Mouse (Mus musculus) stomach, postnatal 0 days (tissue): Measurements from ENCODE around the gene Lhx3. TPM values are rescaled to one million over a fixed set of nuclear protein-coding genes. Genes with fewer than 3 reads are reported as not detected.

Source experiments
- ATAC-seq: fragments of 200-750 bp; cut with Nextera tagmentation; 2 replicates; pipeline ENCODE4 v1.8.0; 2017; ENCODE audit not compliant: low FRiP score, low TSS enrichment
- DNase-seq: peaks from one replicate; pipeline ENCODE4 v3.0.0-alpha.2; 2016; ENCODE audit warnings: low spot score
- H3K27ac ChIP-seq: fragments of 300-500 bp; sonication (generic); replicated peaks from 2 replicates; pipeline ENCODE4 v1.5.1; 2014; ENCODE audit warnings: mild to moderate bottlenecking, control low read depth
- H3K27me3 ChIP-seq: fragments of 300-500 bp; sonication (generic); 2 replicates; pipeline ENCODE4 v1.6.1; 2014; ENCODE audit warnings: low read length; ENCODE audit not compliant: control insufficient read depth, insufficient read depth
- H3K36me3 ChIP-seq: fragments of 300-500 bp; sonication (generic); 2 replicates; pipeline ENCODE4 v1.6.1; 2014; ENCODE audit warnings: low read length, mixed read lengths; ENCODE audit not compliant: control insufficient read depth, insufficient read depth
- H3K4me1 ChIP-seq: fragments of 300-500 bp; sonication (generic); replicated peaks from 2 replicates; pipeline ENCODE4 v1.6.1; 2014; ENCODE audit warnings: antibody characterized with exemption; ENCODE audit not compliant: control insufficient read depth, insufficient read depth
- H3K4me2 ChIP-seq: fragments of 300-500 bp; sonication (generic); replicated peaks from 2 replicates; pipeline ENCODE4 v1.6.1; 2014; ENCODE audit warnings: low read depth, mild to moderate bottlenecking, control low read depth, moderate library complexity
- H3K4me3 ChIP-seq: fragments of 300-500 bp; sonication (generic); 2 replicates; pipeline ENCODE4 v1.5.1; 2014; ENCODE audit warnings: low read depth, low read length, control low read depth
- H3K9ac ChIP-seq: fragments of 300-500 bp; sonication (generic); 2 replicates; pipeline ENCODE4 v1.6.1; 2014; ENCODE audit warnings: mild to moderate bottlenecking, low read length, control low read depth, mixed read lengths
- H3K9me3 ChIP-seq: fragments of 300-500 bp; sonication (generic); 2 replicates; pipeline ENCODE4 v1.6.1; 2016; ENCODE audit warnings: low read length; ENCODE audit not compliant: control insufficient read depth
- CTCF ChIP-seq: IDR thresholded peaks from 2 replicates; pipeline ENCODE4 v1.5.1; 2016; ENCODE audit warnings: antibody characterized with exemption, low read depth, mild to moderate bottlenecking, moderate library complexity
- EP300 ChIP-seq: optimal IDR thresholded peaks from 2 replicates; pipeline ENCODE3; 2016; ENCODE audit warnings: antibody characterized with exemption
- WGBS: fragments of 180-500 bp; shearing (Covaris S2); extraction: QIAGEN DNeasy Blood & Tissue Kit; methylation state at CpG from one replicate; pipeline ENCODE4 v1.1.7; 2014; 5-methylcytosine and 5-hydroxymethylcytosine counted together
- polyA plus RNA-seq: library from polyadenylated mRNA; unstranded; fragments of >200 nt; fragmentation: Nextera tagmentation; extraction: Ambion mirVana; gene quantifications from 2 replicates; pipeline ENCODE4 v1.2.1, GENCODE M21; 2015

Lhx3 gene
- polyA plus RNA-seq, 1 experiment from 2014 or later = not detected

DNA sequence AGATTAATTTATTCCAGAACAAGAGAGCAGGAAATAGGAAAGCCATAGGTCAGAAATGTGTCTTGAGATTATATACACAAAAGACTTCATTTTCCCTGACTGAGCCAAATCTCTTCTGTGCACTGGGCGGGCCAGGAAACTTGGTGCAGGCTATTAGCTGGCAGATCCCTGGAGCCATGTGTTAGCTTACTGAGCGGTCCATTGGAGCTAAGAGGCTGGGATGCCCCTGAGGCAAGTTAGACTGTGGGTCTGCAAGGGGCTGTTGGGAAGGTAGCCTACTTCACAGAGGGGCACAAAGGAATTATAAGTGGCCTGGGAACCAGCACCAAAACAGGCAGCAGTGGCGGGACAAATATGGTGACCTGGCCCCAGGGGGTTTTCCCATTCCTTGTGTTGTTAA is 32.8 kb upstream of the Lhx3 start:
- no peak overlapping the region for H3K4me3 ChIP-seq
- H3K36me3 ChIP-seq = no peaks in the 10 kb centered on the region
- no peak for TF ChIP-seq EP300
- H3K27me3 ChIP-seq = no peaks in the 10 kb centered on the region
- no peak overlapping the region for H3K27ac ChIP-seq
- H3K9me3 ChIP-seq = no peaks in the 10 kb centered on the region
- 35% methylated on average over 3 of the region's 3 CpGs for WGBS
- H3K4me1 ChIP-seq = no peaks in the 10 kb centered on the region; the same call in 1 of the 2 replicates
- no peak overlapping the region for H3K9ac ChIP-seq
- DNase-seq = no peak
- H3K4me2 ChIP-seq = no peak overlapping the region
- no peak for ATAC-seq

GRCm38 (mm10) chr2:26240330-26240729 is 32.2 kb upstream of the Lhx3 start:
- 36% methylated on average over 9 of the region's 9 CpGs for WGBS
- TF ChIP-seq EP300 = no peak
- TF ChIP-seq CTCF = no peak
- H3K27me3 ChIP-seq = no peaks in the 10 kb centered on the region
- H3K27ac ChIP-seq = no peak overlapping the region
- no peaks in the 10 kb centered on the region; the same call in none of the 2 replicates for H3K4me1 ChIP-seq
- DNase-seq = no peak
- no peak overlapping the region for H3K4me2 ChIP-seq
- H3K4me3 ChIP-seq = no peak overlapping the region
- H3K36me3 ChIP-seq = no peaks in the 10 kb centered on the region
- no peaks in the 10 kb centered on the region for H3K9me3 ChIP-seq
- ATAC-seq = no peak
- H3K9ac ChIP-seq = no peak overlapping the region

- H3K9ac ChIP-seq = peak within 1 kb of the TSS; percentile 88
- peak; percentile 98 for DNase-seq
- no peaks in the 10 kb centered on the region for H3K36me3 ChIP-seq
- ATAC-seq = peak; percentile 94
- peaks cover 3% of the 10 kb centered on the region for H3K4me1 ChIP-seq
- no peaks in the 10 kb centered on the region for H3K9me3 ChIP-seq
- peak within 1 kb of the TSS; percentile 83 for H3K4me3 ChIP-seq
- WGBS = under 1% methylated on average over 32 of the region's 36 CpGs
- peak within 1 kb of the TSS; percentile 88 for H3K4me2 ChIP-seq
- no peak for TF ChIP-seq EP300
- TF ChIP-seq CTCF = no peak
- H3K27me3 ChIP-seq = no peaks in the 10 kb centered on the region
- H3K27ac ChIP-seq = peak within 1 kb of the TSS; percentile 90
These were observed 29.2 kb upstream of the Lhx3 start, which contains the start of gene Qsox2 for GRCm38 (mm10) chr2:26237290-26237782. Qsox2 (minus strand) TSS chr2:26237525.

DNA sequence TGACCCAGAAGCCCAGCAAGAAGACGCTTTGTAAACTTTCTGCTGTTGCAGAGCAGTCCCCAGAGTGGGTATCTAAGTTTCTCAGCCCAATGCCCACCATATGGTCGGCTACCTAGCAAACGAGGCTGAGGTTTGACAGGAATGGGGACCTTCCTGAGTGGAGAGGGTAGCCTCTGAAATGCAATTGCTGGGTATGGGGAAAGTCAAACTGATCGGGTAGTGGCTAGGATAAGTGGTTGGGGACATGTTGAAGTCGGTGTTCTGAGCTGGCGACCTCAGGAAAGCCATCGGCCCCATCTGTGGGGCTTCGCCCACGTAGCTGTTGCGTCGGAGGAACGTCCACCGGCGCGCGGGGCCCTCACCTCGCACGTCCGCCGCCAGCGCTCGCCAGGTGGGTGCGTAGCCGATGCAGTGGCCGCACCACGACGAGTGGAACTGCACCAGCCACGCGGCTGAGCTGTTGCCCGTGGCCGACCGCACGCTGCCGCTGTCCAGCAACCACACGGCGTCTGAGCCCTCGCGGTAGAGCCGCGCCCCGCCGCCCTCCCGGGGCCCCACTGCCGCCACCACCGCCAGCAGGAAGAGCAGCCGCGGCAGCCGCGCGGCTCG is 28.7 kb upstream of the Lhx3 start:
- DNase-seq = no peak
- under 1% methylated on average over 51 of the region's 51 CpGs for WGBS

GRCm38 (mm10) chr2:26234771-26235170 is 26.7 kb upstream of the Lhx3 start:
- no peak overlapping the region for H3K4me2 ChIP-seq
- TF ChIP-seq EP300 = no peak

More for the DNA sequence above, 28.7 kb upstream of the Lhx3 start:
- ATAC-seq = peak; percentile 69
- TF ChIP-seq CTCF (no peak), EP300 (no peak)
- Histone ChIP-seq H3K4me2 (peak overlapping the region; percentile 88), H3K36me3 (no peaks in the 10 kb centered on the region), H3K27me3 (no peaks in the 10 kb centered on the region), H3K9ac (peak overlapping the region; percentile 88), H3K9me3 (no peaks in the 10 kb centered on the region), H3K27ac (peak overlapping the region; percentile 90), H3K4me1 (peaks cover 3% of the 10 kb centered on the region), H3K4me3 (peak overlapping the region; percentile 83)

GRCm38 (mm10) chr2:26234253-26234652 is 26.2 kb upstream of the Lhx3 start:
- WGBS = 70% methylated on average over 5 of the region's 5 CpGs
- Histone ChIP-seq H3K27ac (no peak overlapping the region), H3K27me3 (no peaks in the 10 kb centered on the region), H3K9me3 (no peaks in the 10 kb centered on the region), H3K9ac (no peak overlapping the region), H3K36me3 (no peaks in the 10 kb centered on the region), H3K4me1 (peaks cover 3% of the 10 kb centered on the region; the same call in 1 of the 2 replicates), H3K4me3 (no peak overlapping the region), H3K4me2 (no peak overlapping the region)
- TF ChIP-seq EP300 (no peak), CTCF (no peak)
- ATAC-seq (no peak), DNase-seq (no peak)

More at GRCm38 (mm10) chr2:26234771-26235170, 26.7 kb upstream of the Lhx3 start:
- Histone ChIP-seq H3K4me1 (peaks cover 3% of the 10 kb centered on the region; the same call in 1 of the 2 replicates), H3K36me3 (no peaks in the 10 kb centered on the region), H3K4me3 (no peak overlapping the region), H3K9me3 (no peaks in the 10 kb centered on the region), H3K27ac (no peak overlapping the region), H3K9ac (no peak overlapping the region), H3K27me3 (no peaks in the 10 kb centered on the region)
- DNase-seq (no peak), ATAC-seq (no peak)
- 76% methylated on average over 2 of the region's 2 CpGs for WGBS
